Mouse (Mus musculus): ENCODE results near the gene Glyat. TPM values are rescaled to one million over a fixed set of nuclear protein-coding genes. Genes with fewer than 3 reads are reported as not detected.

Glyat gene
- polyA plus RNA-seq, 1 experiment from 2014 or later = 20.0 TPM

- Histone ChIP-seq H3K4me2 (replicated peaks; ENCODE audit: low read depth, low read length) (no peak within 1 kb of the TSS), H3K4me1 (ENCODE audit: insufficient read depth, low read length) (no peaks in the 10 kb centered on the region), H3K9me3 (ENCODE audit: low read length) (no peaks in the 10 kb centered on the region), H3K4me3 (ENCODE audit: low read length) (no peak within 1 kb of the TSS), H3K27me3 (ENCODE audit: insufficient read depth, low read length) (no peaks in the 10 kb centered on the region), H3K36me3 (ENCODE audit: insufficient read depth, low read length) (no peaks in the 10 kb centered on the region), H3K27ac (ENCODE audit: low read length) (no peak within 1 kb of the TSS), H3K9ac (replicated peaks; ENCODE audit: low read length) (no peak within 1 kb of the TSS)
- ATAC-seq (ENCODE audit: low FRiP score, low TSS enrichment) = no peak
Observed at GRCm38 (mm10) chr19:12670139-12670538, 37.0 kb downstream of the Glyat start, which contains the start of gene Olfr1442. TSS of gene Olfr1442 (plus strand) at chr19:12670439.

GRCm38 (mm10) chr19:12671051-12671450, 37.9 kb downstream of the Glyat start:
- 83% methylated on average over 4 of the region's 4 CpGs for WGBS
- no peak for ATAC-seq (ENCODE audit: low FRiP score, low TSS enrichment)

GRCm38 (mm10) chr19:12677812-12678211, 44.7 kb downstream of the Glyat start, which contains the start of gene Olfr1443:
TSS of gene Olfr1443 (plus strand) at chr19:12678112.
- H3K4me2 ChIP-seq (replicated peaks; ENCODE audit: low read depth, low read length) = no peak within 1 kb of the TSS
- no peaks in the 10 kb centered on the region for H3K9me3 ChIP-seq (ENCODE audit: low read length)
- no peak within 1 kb of the TSS for H3K9ac ChIP-seq (replicated peaks; ENCODE audit: low read length)
- H3K36me3 ChIP-seq (ENCODE audit: insufficient read depth, low read length) = no peaks in the 10 kb centered on the region
- no peak within 1 kb of the TSS for H3K27ac ChIP-seq (ENCODE audit: low read length)
- no peak within 1 kb of the TSS for H3K4me3 ChIP-seq (ENCODE audit: low read length)
- H3K27me3 ChIP-seq (ENCODE audit: insufficient read depth, low read length) = no peaks in the 10 kb centered on the region
- 62% methylated on average over 3 of the region's 3 CpGs for WGBS
- no peaks in the 10 kb centered on the region for H3K4me1 ChIP-seq (ENCODE audit: insufficient read depth, low read length)
- ATAC-seq (ENCODE audit: low FRiP score, low TSS enrichment) = no peak

More at GRCm38 (mm10) chr19:12671051-12671450, 37.9 kb downstream of the Glyat start:
- no peaks in the 10 kb centered on the region for H3K27me3 ChIP-seq (ENCODE audit: insufficient read depth, low read length)
- H3K27ac ChIP-seq (ENCODE audit: low read length) = no peak overlapping the region
- no peak overlapping the region for H3K4me2 ChIP-seq (replicated peaks; ENCODE audit: low read depth, low read length)
- H3K4me3 ChIP-seq (ENCODE audit: low read length) = no peak overlapping the region
- no peaks in the 10 kb centered on the region for H3K9me3 ChIP-seq (ENCODE audit: low read length)
- no peak overlapping the region for H3K9ac ChIP-seq (replicated peaks; ENCODE audit: low read length)
- H3K4me1 ChIP-seq (ENCODE audit: insufficient read depth, low read length) = no peaks in the 10 kb centered on the region
- H3K36me3 ChIP-seq (ENCODE audit: insufficient read depth, low read length) = no peaks in the 10 kb centered on the region

- no peak overlapping the region for H3K9ac ChIP-seq (replicated peaks; ENCODE audit: low read length)
- no peak overlapping the region for H3K27ac ChIP-seq (ENCODE audit: low read length)
- H3K9me3 ChIP-seq (ENCODE audit: low read length) = no peaks in the 10 kb centered on the region
- no peak overlapping the region for H3K4me3 ChIP-seq (ENCODE audit: low read length)
- H3K4me2 ChIP-seq (replicated peaks; ENCODE audit: low read depth, low read length) = no peak overlapping the region
- H3K27me3 ChIP-seq (ENCODE audit: insufficient read depth, low read length) = no peaks in the 10 kb centered on the region
- ATAC-seq (ENCODE audit: low FRiP score, low TSS enrichment) = peak; percentile 75; the same call in 1 of the 2 replicates
- H3K4me1 ChIP-seq (ENCODE audit: insufficient read depth, low read length) = 0 out of 2 replicates have a peak, but pooled peaks cover 3% of the 10 kb centered on the region
- no peaks in the 10 kb centered on the region for H3K36me3 ChIP-seq (ENCODE audit: insufficient read depth, low read length)
Observed at GRCm38 (mm10) chr19:12684638-12685037, 51.5 kb downstream of the Glyat start.

- ATAC-seq (ENCODE audit: low FRiP score, low TSS enrichment) = no peak
- Histone ChIP-seq H3K4me3 (ENCODE audit: low read length) (no peak overlapping the region), H3K27me3 (ENCODE audit: insufficient read depth, low read length) (no peaks in the 10 kb centered on the region), H3K36me3 (ENCODE audit: insufficient read depth, low read length) (no peaks in the 10 kb centered on the region), H3K27ac (ENCODE audit: low read length) (no peak overlapping the region), H3K4me1 (ENCODE audit: insufficient read depth, low read length) (0 out of 2 replicates have a peak, but pooled peaks cover 3% of the 10 kb centered on the region), H3K9me3 (ENCODE audit: low read length) (no peaks in the 10 kb centered on the region), H3K9ac (replicated peaks; ENCODE audit: low read length) (no peak overlapping the region), H3K4me2 (replicated peaks; ENCODE audit: low read depth, low read length) (no peak overlapping the region)
Observed at GRCm38 (mm10) chr19:12685231-12685630, 52.1 kb downstream of the Glyat start.

GRCm38 (mm10) chr19:12695590-12695989, 62.5 kb downstream of the Glyat start, which contains the start of gene Keg1:
TSS of gene Keg1 (plus strand) at chr19:12695786.
- no peaks in the 10 kb centered on the region for H3K9me3 ChIP-seq (ENCODE audit: low read length)
- peak; percentile 65; the same call in 1 of the 2 replicates for ATAC-seq (ENCODE audit: low FRiP score, low TSS enrichment)
- no peaks in the 10 kb centered on the region for H3K27me3 ChIP-seq (ENCODE audit: insufficient read depth, low read length)
- H3K9ac ChIP-seq (replicated peaks; ENCODE audit: low read length) = no peak within 1 kb of the TSS
- H3K4me3 ChIP-seq (ENCODE audit: low read length) = peak within 1 kb of the TSS; percentile 29
- whole genome bisulfite sequencing = 70% methylated on average over 3 of the region's 3 CpGs
- H3K4me1 ChIP-seq (ENCODE audit: insufficient read depth, low read length) = no peaks in the 10 kb centered on the region
- H3K4me2 ChIP-seq (replicated peaks; ENCODE audit: low read depth, low read length) = no peak within 1 kb of the TSS
- no peaks in the 10 kb centered on the region for H3K36me3 ChIP-seq (ENCODE audit: insufficient read depth, low read length)
- no peak within 1 kb of the TSS for H3K27ac ChIP-seq (ENCODE audit: low read length)

GRCm38 (mm10) chr19:12696221-12696620, 63.1 kb downstream of the Glyat start:
- H3K27me3 ChIP-seq (ENCODE audit: insufficient read depth, low read length) = no peaks in the 10 kb centered on the region
- no peaks in the 10 kb centered on the region for H3K4me1 ChIP-seq (ENCODE audit: insufficient read depth, low read length)
- peak overlapping the region; percentile 29 for H3K4me3 ChIP-seq (ENCODE audit: low read length)
- H3K36me3 ChIP-seq (ENCODE audit: insufficient read depth, low read length) = no peaks in the 10 kb centered on the region
- no peaks in the 10 kb centered on the region for H3K9me3 ChIP-seq (ENCODE audit: low read length)
- H3K4me2 ChIP-seq (replicated peaks; ENCODE audit: low read depth, low read length) = no peak overlapping the region
- no peak overlapping the region for H3K27ac ChIP-seq (ENCODE audit: low read length)
- no peak overlapping the region for H3K9ac ChIP-seq (replicated peaks; ENCODE audit: low read length)
- ATAC-seq (ENCODE audit: low FRiP score, low TSS enrichment) = no peak

Other genes starting within 250 kb of the Glyat start
- gene Olfr1440, start 246.0 kb upstream of the Glyat start, polyA plus RNA-seq (2015; fragmentation: Nextera tagmentation; extraction: Ambion mirVana) = not detected in 2 replicates
- gene Olfr1441, start 215.9 kb upstream of the Glyat start, polyA plus RNA-seq (2015; fragmentation: Nextera tagmentation; extraction: Ambion mirVana) = not detected in 2 replicates
- not detected in 2 replicates for gene Pfpl, start 205.4 kb upstream of the Glyat start, polyA plus RNA-seq (2015; fragmentation: Nextera tagmentation; extraction: Ambion mirVana)
- 0.54 and 0.62 TPM in 2 replicates for gene Mpeg1, start 172.5 kb upstream of the Glyat start, polyA plus RNA-seq (2015; fragmentation: Nextera tagmentation; extraction: Ambion mirVana)
- 6.1 and 6.6 TPM in 2 replicates for gene Dtx4, start 131.9 kb upstream of the Glyat start, polyA plus RNA-seq (2015; fragmentation: Nextera tagmentation; extraction: Ambion mirVana)
- 24.3 and 26.0 TPM in 2 replicates for gene Fam111a, start 87.6 kb upstream of the Glyat start, polyA plus RNA-seq (2015; fragmentation: Nextera tagmentation; extraction: Ambion mirVana)
- gene Gm4952, start 33.3 kb upstream of the Glyat start, polyA plus RNA-seq (2015; fragmentation: Nextera tagmentation; extraction: Ambion mirVana) = 0.31 and 0.49 TPM in 2 replicates
- gene Olfr1442, start 37.1 kb downstream of the Glyat start, polyA plus RNA-seq (2015; fragmentation: Nextera tagmentation; extraction: Ambion mirVana) = 0.10 and 0.20 TPM in 2 replicates
- not detected in 2 replicates for gene Olfr1443, start 44.8 kb downstream of the Glyat start, polyA plus RNA-seq (2015; fragmentation: Nextera tagmentation; extraction: Ambion mirVana)
- gene Keg1, start 62.5 kb downstream of the Glyat start, polyA plus RNA-seq (2015; fragmentation: Nextera tagmentation; extraction: Ambion mirVana) = 87.0 and 88.0 TPM in 2 replicates
- 2.6 TPM in 2 replicates for gene Cntf, start 132.3 kb downstream of the Glyat start, polyA plus RNA-seq (2015; fragmentation: Nextera tagmentation; extraction: Ambion mirVana)
- gene Zfp91, start 162.8 kb downstream of the Glyat start, polyA plus RNA-seq (2015; fragmentation: Nextera tagmentation; extraction: Ambion mirVana) = 11.4 and 11.6 TPM in 2 replicates
- gene Lpxn, start 162.9 kb downstream of the Glyat start, polyA plus RNA-seq (2015; fragmentation: Nextera tagmentation; extraction: Ambion mirVana) = 1.1 and 1.4 TPM in 2 replicates
- not detected in 2 replicates for gene Gm5244, start 213.4 kb downstream of the Glyat start, polyA plus RNA-seq (2015; fragmentation: Nextera tagmentation; extraction: Ambion mirVana)
- gene Olfr1444, start 224.0 kb downstream of the Glyat start, polyA plus RNA-seq (2015; fragmentation: Nextera tagmentation; extraction: Ambion mirVana) = not detected in 2 replicates